Mouse (Mus musculus) heart, postnatal 0 days (tissue): Measurements from ENCODE around the gene Map2k3.

Source experiments
- CTCF ChIP-seq: IDR thresholded peaks from 2 replicates; pipeline ENCODE4 v1.5.1; 2016; ENCODE audit warnings: antibody characterized with exemption, control low read depth, low read depth
- EP300 ChIP-seq: IDR thresholded peaks from 2 replicates; pipeline ENCODE4 v1.6.1; 2016; ENCODE audit warnings: antibody characterized with exemption, low read depth

GRCm38 (mm10) chr11:60895915-60896314 is 35.9 kb upstream of the Map2k3 start:
- TF ChIP-seq CTCF (no peak), EP300 (no peak)
